Mouse (Mus musculus) liver (tissue): ENCODE results near the gene Hba-x.

Source experiments
- DNase-seq: peaks from one replicate; pipeline ENCODE4 v3.0.0-alpha.2; 2020; ENCODE audit warnings: mixed read lengths

Hba-x gene

GRCm38 (mm10) chr11:32250880-32251763 is 25.1 kb upstream of the Hba-x start:
- peak; percentile 91 for DNase-seq

- DNase-seq, result no peak
Measured at GRCm38 (mm10) chr11:32253121-32253520, 23.1 kb upstream of the Hba-x start.

GRCm38 (mm10) chr11:32256146-32256545 is 20.1 kb upstream of the Hba-x start:
- DNase-seq, result peak; percentile 89

- no peak for DNase-seq
Measured at GRCm38 (mm10) chr11:32256566-32256965, 19.6 kb upstream of the Hba-x start.

GRCm38 (mm10) chr11:32262674-32263415 is 13.4 kb upstream of the Hba-x start:
- no peak for DNase-seq

GRCm38 (mm10) chr11:32265117-32265738 is 11.0 kb upstream of the Hba-x start:
- peak; percentile 65 for DNase-seq

GRCm38 (mm10) chr11:32266194-32266593 is 10.0 kb upstream of the Hba-x start:
- peak; percentile 36 for DNase-seq

- peak; percentile 28 for DNase-seq
Measured at GRCm38 (mm10) chr11:32266776-32267175, 9.4 kb upstream of the Hba-x start.

GRCm38 (mm10) chr11:32267188-32267884 is 8.9 kb upstream of the Hba-x start, which contains the start of gene Nprl3:
Gene Nprl3, minus strand, starts transcription at chr11:32267707.
- peak; percentile 96 for DNase-seq

- peak; percentile 49 for DNase-seq
Measured at GRCm38 (mm10) chr11:32267964-32268363, 8.2 kb upstream of the Hba-x start.

- DNase-seq, result peak; percentile 91
Measured at GRCm38 (mm10) chr11:32268952-32269351, 7.2 kb upstream of the Hba-x start.

GRCm38 (mm10) chr11:32271178-32271577 is 5.0 kb upstream of the Hba-x start:
- DNase-seq, result peak; percentile 25

GRCm38 (mm10) chr11:32277736-32278457 is 1.7 kb downstream of the Hba-x start:
- DNase-seq, result no peak

GRCm38 (mm10) chr11:32278458-32278957 is 2.3 kb downstream of the Hba-x start:
- no peak for DNase-seq

GRCm38 (mm10) chr11:32280646-32281045 is 4.4 kb downstream of the Hba-x start:
- peak; percentile 57 for DNase-seq

GRCm38 (mm10) chr11:32281416-32282144 is 5.4 kb downstream of the Hba-x start:
- peak; percentile 66 for DNase-seq

GRCm38 (mm10) chr11:32283091-32283777 is 7.0 kb downstream of the Hba-x start, which contains the start of gene Hba-a1:
Gene Hba-a1, plus strand, starts transcription at chr11:32283511.
- peak; percentile 36 for DNase-seq

- DNase-seq, result peak; percentile 34
Measured at GRCm38 (mm10) chr11:32284582-32284981, 8.4 kb downstream of the Hba-x start.

GRCm38 (mm10) chr11:32285031-32285775 is 9.0 kb downstream of the Hba-x start:
- peak; percentile 83 for DNase-seq
